Mouse (Mus musculus) olfactory bulb, adult 2 months (tissue): ENCODE measurements around the gene Nipal1. TPM values are rescaled to one million over a fixed set of nuclear protein-coding genes. Genes with fewer than 3 reads are reported as not detected.

Experiments
- H3K27ac ChIP-seq: fragments of 200-500 bp; 2 replicates; pipeline ENCODE4 v1.5.1; 2012; ENCODE audit warnings: low read depth, low read length; ENCODE audit not compliant: insufficient read depth
- H3K4me1 ChIP-seq: fragments of 200-500 bp; 2 replicates; pipeline ENCODE4 v1.6.1; 2012; ENCODE audit warnings: low read length; ENCODE audit not compliant: control insufficient read depth, insufficient read depth
- H3K4me3 ChIP-seq: fragments of 200-500 bp; 2 replicates; pipeline ENCODE4 v1.5.1; 2012; ENCODE audit warnings: mild to moderate bottlenecking, low read depth, low read length, moderate library complexity; ENCODE audit not compliant: insufficient read depth
- CTCF ChIP-seq: fragments of 200-500 bp; IDR thresholded peaks from 2 replicates; pipeline ENCODE4 v1.5.1; 2012; ENCODE audit warnings: low read depth, mild to moderate bottlenecking, low read length, moderate library complexity; ENCODE audit not compliant: insufficient read depth
- POLR2A ChIP-seq: fragments of 200-500 bp; IDR thresholded peaks from 2 replicates; pipeline ENCODE4 v1.6.1; 2012; ENCODE audit warnings: mild to moderate bottlenecking, low read depth, low read length, moderate library complexity; ENCODE audit not compliant: insufficient read depth
- WGBS: fragments of 180-500 bp; shearing (Covaris S2); methylation state at CpG from one replicate; pipeline ENCODE4 v1.1.7; 2018; 5-methylcytosine and 5-hydroxymethylcytosine counted together
- polyA plus RNA-seq: library from polyadenylated mRNA; stranded (reverse); fragments of >200 nt; gene quantifications from 2 replicates; pipeline ENCODE4 v1.2.4, GENCODE M21; 2012; ENCODE audit warnings: low replicate concordance; ENCODE audit not compliant: missing spikeins, insufficient read depth, insufficient read length

Gene Nipal1
- polyA plus RNA-seq, 1 experiment: not detected

GRCm38 (mm10) chr5:72681451-72681850, 33.9 kb downstream of the Nipal1 start:
- WGBS: 94% methylated on average over 6 of the region's 6 CpGs
- H3K4me3 ChIP-seq: no peak overlapping the region
- H3K27ac ChIP-seq: no peak overlapping the region
- no peaks in the 10 kb centered on the region for H3K4me1 ChIP-seq
- TF ChIP-seq CTCF: no peak
- no peak for TF ChIP-seq POLR2A

- Histone ChIP-seq H3K4me3 (no peak overlapping the region), H3K27ac (no peak overlapping the region), H3K4me1 (no peaks in the 10 kb centered on the region)
- no peak for TF ChIP-seq POLR2A
- 94% methylated on average over 7 of the region's 7 CpGs for WGBS
Observed at GRCm38 (mm10) chr5:72689556-72689955, 42.0 kb downstream of the Nipal1 start.

GRCm38 (mm10) chr5:72690516-72690915, 42.9 kb downstream of the Nipal1 start:
- 86% methylated on average over 5 of the region's 5 CpGs for WGBS
- Histone ChIP-seq H3K4me1 (peaks cover 3% of the 10 kb centered on the region; the same call in 1 of the 2 replicates), H3K27ac (no peak overlapping the region), H3K4me3 (no peak overlapping the region)
- no peak for TF ChIP-seq POLR2A
- no peak for TF ChIP-seq CTCF

GRCm38 (mm10) chr5:72694684-72695083, 47.1 kb downstream of the Nipal1 start:
- Histone ChIP-seq H3K27ac (no peak overlapping the region), H3K4me1 (peaks cover 10% of the 10 kb centered on the region), H3K4me3 (no peak overlapping the region)
- WGBS: 54% methylated on average over 2 of the region's 2 CpGs
- no peak for TF ChIP-seq CTCF
- no peak for TF ChIP-seq POLR2A

- Histone ChIP-seq H3K4me1 (peaks cover 10% of the 10 kb centered on the region), H3K27ac (no peak overlapping the region), H3K4me3 (no peak overlapping the region)
- 61% methylated on average over 13 of the region's 13 CpGs for WGBS
- TF ChIP-seq POLR2A: no peak
- TF ChIP-seq CTCF: no peak
Observed at GRCm38 (mm10) chr5:72696491-72696890, 48.9 kb downstream of the Nipal1 start.

- WGBS: 28% methylated on average over 3 of the region's 3 CpGs
- TF ChIP-seq CTCF (no peak), POLR2A (no peak)
- Histone ChIP-seq H3K4me1 (peaks cover 10% of the 10 kb centered on the region), H3K4me3 (no peak overlapping the region), H3K27ac (peak overlapping the region; percentile 48)
Observed at GRCm38 (mm10) chr5:72698343-72698742, 50.7 kb downstream of the Nipal1 start.

GRCm38 (mm10) chr5:72698818-72699499, 51.4 kb downstream of the Nipal1 start:
- TF ChIP-seq POLR2A (no peak), CTCF (no peak)
- H3K4me3 ChIP-seq: no peak overlapping the region
- peaks cover 10% of the 10 kb centered on the region for H3K4me1 ChIP-seq
- 31% methylated on average over 7 of the region's 7 CpGs for WGBS
- peak overlapping the region; percentile 48 for H3K27ac ChIP-seq

- TF ChIP-seq CTCF: no peak
- no peak for TF ChIP-seq POLR2A
- H3K27ac ChIP-seq: peak overlapping the region; percentile 48
- no peak overlapping the region for H3K4me3 ChIP-seq
- 14% methylated on average over 2 of the region's 2 CpGs for WGBS
- peaks cover 10% of the 10 kb centered on the region for H3K4me1 ChIP-seq
Observed at GRCm38 (mm10) chr5:72699500-72699818, 51.9 kb downstream of the Nipal1 start.

- Histone ChIP-seq H3K4me1 (peaks cover 6% of the 10 kb centered on the region; the same call in 1 of the 2 replicates), H3K27ac (no peak overlapping the region), H3K4me3 (no peak overlapping the region)
- TF ChIP-seq CTCF: no peak
- no peak for TF ChIP-seq POLR2A
Observed at GRCm38 (mm10) chr5:72702202-72702601, 54.6 kb downstream of the Nipal1 start.

- TF ChIP-seq POLR2A: no peak
- no peak for TF ChIP-seq CTCF
- 52% methylated on average over 10 of the region's 10 CpGs for WGBS
- no peak overlapping the region for H3K4me3 ChIP-seq
- no peak overlapping the region for H3K27ac ChIP-seq
- H3K4me1 ChIP-seq: peaks cover 3% of the 10 kb centered on the region; the same call in 1 of the 2 replicates
Observed at GRCm38 (mm10) chr5:72706095-72706494, 58.5 kb downstream of the Nipal1 start.
